Mouse (Mus musculus): ENCODE data around the gene Trim60.

DNA sequence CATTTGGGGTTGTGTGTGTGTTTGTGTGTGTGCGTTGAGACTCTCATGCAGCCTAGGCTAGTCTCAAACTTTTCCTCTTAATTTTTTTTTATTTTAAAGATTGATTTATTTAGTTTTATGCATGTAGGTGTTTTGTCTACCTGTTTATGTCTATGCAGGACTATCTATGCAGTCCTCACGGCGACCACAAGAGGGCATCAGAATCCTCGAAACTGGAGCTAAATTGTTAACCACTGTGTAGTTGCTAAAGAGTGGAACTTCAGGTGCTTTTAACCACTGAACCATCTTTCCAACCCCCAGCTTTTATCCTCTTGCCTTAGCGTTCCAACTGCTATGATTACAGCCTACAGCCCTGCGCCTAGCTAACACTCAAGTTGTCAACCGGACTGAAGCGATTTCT, 4.1 kb upstream of the Trim60 start:
- TF ChIP-seq GATA1 (IDR thresholded peaks at IDR 0.05; ENCODE audit: low read length) (no peak), TAL1 (IDR thresholded peaks at IDR 0.05; ENCODE audit: low read length) (no peak)
